Mouse (Mus musculus) layer of hippocampus, postnatal 36 days (tissue): Measurements from ENCODE around the gene Polr3gl. TPM values are rescaled to one million over a fixed set of nuclear protein-coding genes. Genes with fewer than 3 reads are reported as not detected.
A peak's percentile ranks its signal among the peaks of the same experiment; 100 is the strongest.

Source experiments
- DNase-seq, 2 experiments: peaks; one replicate each; pipeline ENCODE4 v3.0.0; 2022
- total RNA-seq, 2 experiments: library from RNA; stranded (reverse); gene quantifications; 2 replicates each; pipeline ENCODE4 v1.2.3; 2021

Polr3gl gene
- total RNA-seq, 2 experiments from 2014 or later, result 32.4 to 34.2 TPM

DNA sequence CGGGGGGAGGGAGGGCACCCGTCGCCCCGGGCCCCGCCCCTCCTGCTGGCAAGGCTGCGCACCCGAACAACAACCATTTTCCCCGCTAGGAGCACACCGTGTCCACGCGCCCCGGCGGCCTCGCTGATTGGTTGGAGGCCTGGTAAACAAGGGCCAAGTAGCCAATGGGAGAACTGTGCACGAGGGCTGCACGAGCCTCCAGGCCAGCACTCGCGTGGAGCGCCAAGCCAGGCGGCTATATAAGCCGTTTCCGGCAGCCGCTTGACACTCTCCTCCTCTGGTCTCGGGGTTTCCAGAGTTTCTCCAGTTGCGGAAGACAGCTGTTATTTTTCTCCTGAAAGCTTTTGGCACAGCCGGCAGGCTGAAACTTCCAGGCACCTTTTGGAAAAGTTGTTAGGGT lies 36.3 kb downstream of the Polr3gl start, which contains the start of gene Txnip:
Gene Txnip (plus strand): TSS at position 264 of the 400 bp plus-strand sequence.
- peak; percentile 95 to 96 for DNase-seq

DNA sequence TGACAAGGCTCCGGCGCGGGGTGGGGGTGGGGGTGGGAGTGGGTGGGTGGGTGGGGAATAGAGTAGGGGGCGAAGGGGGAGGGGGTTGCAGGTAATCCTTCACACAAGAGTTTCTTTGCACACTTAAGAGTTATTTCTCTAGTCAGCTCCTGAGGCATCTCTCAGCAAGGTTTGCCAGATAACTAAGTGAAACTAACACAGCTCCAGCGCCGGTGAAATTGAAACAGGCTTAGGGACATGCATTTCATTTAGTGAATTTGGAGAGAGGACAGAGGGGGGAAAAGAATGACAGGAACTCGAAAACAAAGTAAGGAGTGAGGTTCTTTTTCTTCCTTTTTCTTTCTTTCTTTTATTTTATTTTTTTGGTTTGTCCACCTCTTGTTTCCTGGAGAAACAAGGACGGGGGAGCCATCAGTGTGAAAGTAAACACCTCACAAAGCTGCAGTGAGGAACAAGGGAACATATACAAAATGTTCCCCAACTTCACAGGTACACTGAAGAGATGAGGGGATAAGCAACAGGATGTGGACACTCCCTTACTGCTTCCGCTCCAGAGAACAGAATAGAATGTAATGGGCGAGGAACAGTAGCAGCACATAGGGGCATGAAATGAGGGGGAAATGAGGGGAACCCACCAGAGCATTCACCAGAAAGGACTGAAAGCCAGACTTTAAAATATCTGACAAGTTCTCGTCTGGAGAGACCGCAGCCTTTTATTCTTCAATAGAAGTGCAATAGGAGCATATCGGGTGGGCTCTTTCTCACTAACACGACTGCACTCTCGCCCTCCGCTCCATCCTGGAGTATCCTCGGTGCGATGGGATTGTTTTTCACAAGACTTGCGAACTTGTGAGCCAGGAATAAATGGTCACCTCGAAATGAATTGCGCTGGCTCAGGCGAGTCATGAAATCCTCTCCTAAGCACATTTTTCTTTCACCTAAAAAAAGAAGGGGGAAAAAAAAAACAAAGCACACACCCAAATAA lies 37.0 kb downstream of the Polr3gl start:
- no peak for DNase-seq

DNA sequence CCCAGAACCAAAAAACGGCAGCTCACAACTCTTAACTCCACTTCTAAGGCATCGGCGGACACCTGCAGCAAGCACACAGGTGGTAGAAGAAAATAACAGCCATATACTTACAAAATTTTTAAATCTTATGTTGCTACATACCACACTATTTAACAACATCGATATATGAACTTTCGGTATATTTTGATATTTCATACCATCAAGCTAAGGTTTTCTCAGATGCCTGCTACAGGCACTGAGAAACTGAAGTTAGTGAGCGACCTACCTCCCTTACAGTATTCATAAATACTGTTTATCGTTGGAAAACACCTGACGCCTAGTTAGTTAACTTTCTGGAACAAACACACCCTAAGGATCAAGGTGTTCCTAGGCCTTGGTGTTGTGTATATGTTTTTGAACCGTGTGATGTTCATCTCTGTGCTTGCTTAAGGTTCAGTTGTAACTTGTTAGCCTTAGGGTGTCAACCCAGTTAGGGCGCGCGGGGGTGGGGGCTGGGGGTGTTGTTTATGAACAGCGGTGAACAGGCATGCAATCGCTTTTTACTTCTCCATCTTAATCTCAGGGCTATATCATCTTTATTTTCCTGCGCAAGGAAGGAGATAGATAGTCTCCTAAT lies 37.9 kb downstream of the Polr3gl start:
- no peak for DNase-seq

DNA sequence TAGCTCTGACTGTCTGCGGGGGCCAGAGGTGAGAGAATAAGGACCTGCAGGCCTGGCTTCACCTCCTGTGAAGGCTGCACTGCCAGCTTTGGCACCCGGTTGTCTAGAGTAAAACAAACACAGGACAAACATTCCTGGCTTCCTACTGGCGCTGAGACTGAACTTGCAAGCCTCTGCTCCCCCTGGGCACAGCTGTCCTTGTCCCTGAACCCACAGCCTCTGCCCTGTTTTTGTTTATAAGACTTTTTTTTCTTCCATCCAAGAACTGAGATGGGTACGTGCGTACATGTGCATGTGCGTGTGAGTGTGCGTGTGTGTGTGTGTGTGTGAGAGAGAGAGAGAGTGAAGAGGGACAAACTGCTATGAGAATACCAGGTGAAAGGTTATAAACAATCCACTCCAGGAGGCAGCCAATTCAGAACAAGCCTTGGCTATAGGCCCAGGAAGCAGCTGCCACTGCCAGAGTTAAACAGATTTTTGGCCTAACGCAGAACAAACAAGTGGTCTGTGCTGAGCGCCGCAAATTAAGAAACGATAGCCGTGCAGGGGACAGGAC lies 38.9 kb downstream of the Polr3gl start:
- peak in 1 of 2 experiments; percentile 57 for DNase-seq

DNA sequence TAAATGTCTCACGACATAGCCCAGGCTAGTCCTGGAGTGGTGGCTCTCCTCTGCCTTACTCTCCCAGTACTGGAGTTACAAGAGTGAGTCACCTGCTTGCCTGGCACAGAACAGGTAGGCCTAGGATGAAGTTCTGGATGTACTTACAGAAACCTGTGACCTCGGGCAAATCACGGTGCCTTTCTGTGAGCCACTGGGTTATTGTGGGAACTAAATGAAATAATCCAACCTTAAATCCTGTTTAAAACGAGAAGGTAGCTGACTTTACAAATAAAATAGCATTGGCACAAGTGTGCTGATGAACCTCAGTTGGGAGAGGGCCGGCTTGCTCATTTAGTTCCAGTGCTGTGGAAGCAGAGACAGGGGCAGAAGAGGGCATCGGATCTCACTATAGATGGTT lies 39.7 kb downstream of the Polr3gl start:
- DNase-seq, result no peak

DNA sequence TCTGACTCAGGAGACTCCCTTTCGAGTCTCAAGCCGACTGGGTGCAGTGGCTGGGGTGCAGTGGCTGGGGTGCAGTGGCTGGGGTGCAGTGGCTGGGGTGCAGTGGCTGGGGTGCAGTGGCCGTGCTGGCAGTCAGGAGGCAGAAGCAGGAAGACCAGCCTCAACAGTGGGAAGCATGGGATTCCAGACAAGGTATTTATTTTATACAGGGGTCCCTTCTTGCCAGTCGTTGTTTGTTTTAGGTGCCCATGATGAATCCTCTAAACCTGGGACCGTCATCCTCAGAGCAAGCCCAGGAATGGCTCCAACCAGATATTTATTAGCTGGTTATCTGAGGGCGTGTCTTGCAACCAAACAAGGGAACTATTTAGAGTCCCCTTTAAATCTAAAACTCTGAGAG lies 40.4 kb downstream of the Polr3gl start:
- DNase-seq, result no peak

DNA sequence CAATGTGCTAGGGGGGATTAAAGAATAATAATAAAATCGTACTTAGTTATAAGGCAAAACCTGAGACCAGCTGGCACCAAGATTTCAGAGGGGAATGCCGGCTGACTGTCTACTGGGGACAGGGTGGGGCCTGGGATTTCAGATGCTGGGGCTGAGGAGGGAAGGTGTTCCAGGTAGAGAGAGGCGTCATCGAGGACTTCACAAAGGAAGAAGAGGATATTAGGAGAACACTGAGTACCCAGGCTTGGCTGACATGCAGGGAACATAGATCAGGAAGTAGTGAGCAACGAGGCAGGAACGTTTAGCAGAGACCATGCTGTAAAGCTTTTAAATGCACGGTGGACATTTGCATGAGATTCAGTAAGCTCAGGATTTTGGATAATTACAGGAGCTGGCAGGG lies 42.1 kb downstream of the Polr3gl start:
- no peak for DNase-seq

DNA sequence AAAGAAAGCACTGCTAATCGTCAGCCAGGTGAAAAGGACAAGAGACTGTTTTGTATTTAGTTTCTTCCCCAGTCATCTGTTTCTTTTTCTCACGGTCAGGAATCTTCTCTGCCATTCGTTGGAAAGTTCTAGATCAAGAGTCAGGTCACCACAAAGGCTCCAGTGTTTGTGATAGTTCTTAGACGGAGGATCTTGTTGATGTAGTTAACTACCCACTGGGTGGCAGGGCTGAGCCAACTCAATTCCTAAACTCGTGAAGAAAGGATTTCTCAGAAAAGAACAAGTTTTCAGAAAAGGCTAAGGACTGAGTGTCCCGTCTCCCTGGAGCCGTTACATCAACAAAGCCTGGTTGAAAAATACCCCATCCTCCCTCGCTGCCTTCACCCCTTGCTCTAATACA lies 42.8 kb downstream of the Polr3gl start:
- DNase-seq, result no peak

DNA sequence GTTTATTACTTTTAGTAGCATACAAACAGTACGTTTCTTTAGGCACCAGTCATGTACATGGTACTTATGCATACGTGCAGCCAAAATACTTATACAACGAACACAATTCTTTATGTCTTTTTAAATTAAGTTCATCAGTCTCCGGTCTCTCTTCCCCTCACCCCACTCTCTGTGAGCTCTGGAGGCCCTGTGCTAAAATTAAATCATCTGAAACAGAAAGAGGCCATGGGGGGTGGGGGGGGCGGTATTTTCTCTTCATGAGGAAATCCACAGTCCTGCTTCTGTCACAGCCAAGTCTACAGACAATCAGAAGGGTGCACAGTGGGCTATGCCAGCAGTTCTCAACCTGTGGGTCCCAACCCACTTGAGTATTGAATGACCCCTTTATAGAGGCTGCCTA lies 44.6 kb downstream of the Polr3gl start:
- DNase-seq, result no peak

DNA sequence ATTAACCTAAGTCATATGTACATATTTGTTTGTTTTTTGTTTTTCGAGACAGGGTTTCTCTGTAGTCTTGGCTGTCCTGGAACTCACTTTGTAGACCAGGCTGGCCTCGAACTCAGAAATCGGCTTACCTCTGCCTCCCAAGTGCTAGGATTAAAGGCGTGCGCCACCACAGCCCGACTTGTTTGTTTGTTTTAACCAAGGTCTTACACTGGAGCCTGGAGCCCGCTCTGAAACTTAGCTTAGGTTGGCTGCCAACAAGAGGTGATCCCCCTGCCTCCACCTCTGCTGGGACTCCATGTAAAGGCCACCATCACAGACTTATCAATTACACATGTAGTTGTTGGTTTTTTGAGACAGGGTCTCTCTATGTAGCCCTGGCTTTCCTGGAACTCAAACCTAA lies 45.2 kb downstream of the Polr3gl start:
- DNase-seq, result no peak

DNA sequence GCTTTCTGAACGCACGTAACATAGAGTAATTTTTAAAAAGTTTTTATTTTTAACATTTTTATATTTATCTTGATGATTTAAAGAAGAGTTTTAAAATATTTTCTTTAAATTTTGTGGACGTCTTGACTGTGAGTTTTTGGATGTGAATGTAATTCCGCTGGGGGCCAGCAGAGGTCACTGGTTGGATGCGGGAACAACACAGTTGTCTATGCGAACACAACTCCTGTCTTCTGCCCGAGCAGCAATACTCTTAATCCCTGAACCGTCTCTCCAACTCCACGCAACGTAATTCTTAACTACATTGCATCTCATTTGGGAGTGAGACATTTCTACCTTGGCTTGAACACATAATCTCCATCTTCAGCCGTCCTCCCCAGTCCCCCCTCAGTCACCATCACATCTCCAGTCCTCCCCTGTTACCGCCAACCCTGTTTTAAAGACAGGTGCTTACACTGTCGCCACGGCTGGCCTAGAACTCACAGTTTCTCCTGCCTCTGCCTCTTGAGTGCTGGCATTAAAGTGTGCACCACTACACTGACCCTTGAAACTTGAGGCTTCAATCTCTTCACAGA lies 46.5 kb downstream of the Polr3gl start:
- DNase-seq, result peak; percentile 64 to 80

DNA sequence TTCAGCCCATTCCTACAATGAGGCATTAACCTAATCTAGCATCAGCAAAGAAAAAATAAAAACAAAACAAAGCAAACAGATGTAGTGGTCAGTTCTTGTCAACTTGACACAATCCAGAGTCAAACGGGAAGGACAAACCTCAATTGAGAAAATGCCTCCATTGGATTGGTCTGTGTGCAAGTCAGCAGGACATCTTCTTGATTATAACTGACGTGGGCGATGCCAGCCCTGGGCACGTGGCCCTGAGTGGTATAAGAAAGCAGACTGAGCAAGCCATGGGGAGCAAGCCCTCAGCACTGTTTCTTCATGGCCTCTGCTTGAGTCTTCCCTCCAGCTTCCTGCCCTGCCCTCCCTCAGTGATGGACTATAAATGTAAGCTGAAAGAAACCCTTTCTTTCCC lies 47.1 kb downstream of the Polr3gl start:
- DNase-seq, result no peak

DNA sequence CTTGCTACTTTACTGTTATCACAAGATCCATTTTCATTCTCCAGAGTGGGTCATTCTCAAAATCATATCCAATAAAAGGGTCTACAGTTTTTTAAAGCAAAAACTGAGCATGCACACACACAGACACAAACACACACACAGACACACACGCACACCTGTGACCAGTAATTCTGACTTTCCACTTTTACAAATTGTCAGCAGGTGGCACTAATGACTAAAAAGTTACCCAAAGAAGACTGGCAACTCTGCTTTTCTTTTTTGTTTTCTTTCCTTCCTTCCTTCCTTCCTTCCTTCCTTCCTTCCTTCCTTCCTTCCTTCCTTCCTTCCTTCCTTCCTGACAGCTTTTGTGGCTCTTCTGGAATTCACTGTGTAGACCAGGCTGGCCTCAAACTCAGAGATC lies 48.4 kb downstream of the Polr3gl start:
- no peak for DNase-seq

DNA sequence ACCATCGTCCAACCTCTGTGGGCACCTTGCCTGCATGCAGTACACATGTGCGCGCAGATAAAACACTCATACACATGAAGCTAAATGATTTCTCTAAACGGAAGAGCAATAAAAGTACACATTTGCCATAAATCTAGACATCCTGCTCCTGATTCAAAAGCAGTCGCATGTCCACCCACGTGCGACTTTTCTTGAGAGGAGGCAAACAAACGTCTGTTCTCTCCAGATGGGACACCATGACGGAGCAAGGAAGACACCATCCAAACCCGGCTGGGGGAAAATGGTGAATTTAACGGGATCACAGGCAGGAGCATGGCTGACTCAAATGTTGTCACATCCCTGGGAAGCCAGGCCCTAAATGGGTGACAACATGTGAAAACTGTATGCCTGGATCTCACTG lies 50.6 kb downstream of the Polr3gl start:
- DNase-seq, result peak; percentile 50 to 53

DNA sequence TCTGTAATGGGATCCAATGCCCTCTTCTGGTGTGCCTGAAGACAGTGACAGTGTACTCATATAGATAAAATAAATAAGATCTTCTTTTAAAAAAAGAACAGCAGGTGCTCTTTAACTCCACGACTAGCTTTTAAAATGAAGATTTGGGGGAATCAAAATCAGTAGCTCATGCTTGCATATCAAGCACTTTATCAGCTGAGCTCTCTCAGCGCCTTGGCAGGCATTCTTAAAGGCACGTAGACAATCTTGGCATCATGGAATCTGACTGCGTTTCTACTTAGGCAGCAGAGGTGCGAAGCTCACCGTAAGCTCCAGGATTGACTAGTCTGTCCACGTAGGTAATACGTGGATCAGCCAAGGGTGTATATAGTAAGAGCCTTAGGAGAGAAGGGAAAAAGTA lies 51.4 kb downstream of the Polr3gl start:
- DNase-seq, result no peak

DNA sequence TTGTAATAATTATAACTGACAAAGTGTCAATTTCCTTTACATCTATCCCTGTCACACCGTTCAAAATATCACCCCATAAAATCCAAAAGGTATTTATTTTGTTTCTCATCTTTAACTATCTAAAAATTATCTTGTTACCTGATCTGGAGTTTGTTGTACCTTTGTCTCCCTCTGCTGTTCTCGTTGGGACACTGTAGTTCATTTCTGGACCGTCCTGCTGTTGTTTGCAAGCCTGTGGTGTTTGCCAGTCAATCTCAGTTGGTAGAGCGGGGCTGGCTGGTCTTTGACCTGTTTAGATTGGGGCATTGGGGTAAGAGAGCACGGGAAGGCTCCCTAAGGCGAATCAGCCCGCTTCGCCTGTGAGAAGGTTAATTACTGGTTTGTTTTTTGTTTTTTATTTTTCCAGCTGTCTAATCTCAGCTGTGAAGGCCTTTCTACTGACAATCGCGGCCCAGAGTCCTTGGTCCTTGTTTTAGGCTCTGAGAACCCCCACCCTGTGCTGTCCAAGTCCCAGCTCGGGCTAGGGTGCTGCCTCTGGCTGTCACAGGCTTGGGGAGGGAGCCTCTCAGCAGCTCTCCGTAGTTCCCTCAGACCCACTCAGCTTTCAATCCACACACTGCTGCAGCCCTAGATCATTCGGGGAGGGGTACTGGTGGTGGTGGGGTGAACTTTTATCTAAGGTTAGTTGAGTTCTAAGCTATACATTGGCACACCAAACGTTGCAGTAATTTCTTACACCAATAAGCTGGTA lies 52.5 kb downstream of the Polr3gl start:
- DNase-seq, result no peak

DNA sequence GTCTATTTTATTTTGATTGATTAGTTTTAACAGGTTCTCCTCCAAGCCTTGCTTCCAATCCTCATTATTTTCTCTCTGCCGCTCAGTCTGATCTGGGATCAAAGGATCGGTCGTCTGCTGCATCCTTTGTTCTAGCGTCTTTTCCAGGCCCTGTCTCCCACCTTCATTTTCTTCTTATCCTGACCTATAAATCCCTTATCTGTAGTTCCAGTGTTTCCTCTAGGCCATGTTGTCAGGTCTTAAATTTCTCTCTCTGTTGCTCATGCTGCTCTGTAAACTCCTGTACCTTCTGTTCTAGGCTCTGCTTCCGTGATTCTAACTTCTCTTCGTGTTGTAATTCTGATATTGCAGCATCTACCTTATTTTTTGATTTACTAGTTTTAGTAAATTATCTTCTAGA lies 53.2 kb downstream of the Polr3gl start:
- no peak for DNase-seq

DNA sequence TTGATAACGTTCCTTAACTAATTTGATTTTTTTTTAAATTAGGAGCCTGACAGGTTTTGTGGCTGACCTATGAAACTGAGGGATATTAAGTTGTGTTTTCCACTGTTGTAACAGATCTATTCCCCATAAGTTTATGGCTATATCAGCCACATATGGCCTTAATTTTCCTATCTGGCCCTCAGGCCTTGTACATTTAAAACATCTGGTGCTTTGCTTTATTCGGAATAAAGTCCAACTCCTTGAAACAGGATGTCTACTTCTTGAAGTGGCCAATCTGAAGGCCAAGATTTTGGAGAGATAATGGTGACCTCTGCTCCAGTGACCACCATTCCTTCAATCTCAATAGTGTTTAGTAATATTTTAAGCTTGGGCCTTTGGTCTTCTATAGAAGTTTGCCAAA lies 54.7 kb downstream of the Polr3gl start:
- DNase-seq, result no peak

DNA sequence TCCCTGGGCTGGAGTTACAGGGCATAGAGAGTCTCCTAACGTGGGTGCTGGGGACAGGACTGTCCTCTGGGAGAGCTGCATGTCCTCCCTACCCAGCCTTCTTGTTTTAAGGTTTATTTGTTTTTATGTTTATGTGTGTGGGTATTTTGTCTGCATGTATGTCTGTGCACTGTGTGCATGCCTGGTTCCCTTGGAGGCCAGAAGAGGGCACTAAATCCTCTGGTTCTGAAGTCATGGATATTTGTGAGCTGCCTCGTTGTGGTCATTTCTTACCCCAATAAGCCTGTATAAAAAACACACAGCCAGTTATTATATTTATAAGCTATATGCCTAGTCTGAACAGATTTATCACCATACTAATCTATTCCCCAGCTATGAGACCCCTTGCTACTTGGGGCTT lies 59.7 kb downstream of the Polr3gl start:
- no peak for DNase-seq

DNA sequence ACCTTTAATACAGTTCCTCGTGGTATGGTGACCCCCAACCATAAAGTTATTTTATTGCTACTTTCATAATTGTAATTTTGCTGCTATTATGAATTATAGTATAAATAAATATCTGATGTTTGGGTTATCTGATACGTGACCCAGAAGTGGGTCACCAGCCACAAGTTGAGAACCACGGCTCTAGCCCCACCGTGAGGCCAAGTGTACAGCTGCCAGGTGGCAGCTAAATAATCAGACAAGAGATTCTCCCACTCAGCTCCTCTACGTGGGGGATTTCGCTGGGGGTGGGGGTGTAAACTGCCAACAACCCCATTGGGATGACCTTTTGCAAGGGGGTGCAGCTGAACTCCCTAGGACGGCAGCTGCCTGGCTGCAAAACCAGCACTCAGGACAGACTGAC lies 61.9 kb downstream of the Polr3gl start:
- DNase-seq, result no peak

DNA sequence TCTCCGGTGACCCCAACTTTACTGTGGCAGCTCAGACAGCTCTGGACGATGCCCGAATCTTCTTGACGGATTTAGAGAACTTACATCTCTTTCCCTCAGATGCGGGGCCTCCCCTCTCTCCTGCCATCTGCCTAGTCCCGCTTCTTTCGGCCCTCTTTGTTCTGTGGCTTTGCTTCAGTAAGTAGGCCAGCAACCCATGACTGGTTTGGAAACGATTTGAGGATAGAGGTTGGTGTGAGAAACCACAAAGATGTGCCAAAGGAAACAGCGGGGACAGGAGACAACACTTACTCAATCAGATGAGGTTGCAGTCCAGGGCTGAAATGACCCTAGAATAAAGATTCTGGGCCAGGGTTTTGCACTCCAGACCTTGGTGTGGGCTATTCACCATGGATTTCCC lies 65.5 kb downstream of the Polr3gl start:
- DNase-seq, result no peak
